Mouse (Mus musculus) erythroblast, embryonic 14.5 days (primary cell): ENCODE measurements at regions not wholly inside any gene's neighbourhood (a gene's known extent, or its start where the extent isn't known, plus 50 kb on each side); places are given as distances from the start of the nearest gene placed in this dataset.

Source experiments
- H3K27me3 ChIP-seq: 2 replicates; pipeline ENCODE4 v1.6.1; 2012; ENCODE audit warnings: inconsistent platforms; ENCODE audit not compliant: control insufficient read depth
- H3K36me3 ChIP-seq: 2 replicates; pipeline ENCODE4 v1.6.1; 2012; ENCODE audit warnings: mild to moderate bottlenecking, inconsistent platforms; ENCODE audit not compliant: control insufficient read depth
- H3K4me1 ChIP-seq: 2 replicates; pipeline ENCODE4 v1.6.1; 2012; ENCODE audit warnings: inconsistent platforms; ENCODE audit not compliant: control insufficient read depth
- H3K4me3 ChIP-seq: replicated peaks from 2 replicates; pipeline ENCODE3; 2012; ENCODE audit warnings: moderate library complexity, mild to moderate bottlenecking, inconsistent platforms
- H3K9me3 ChIP-seq: 2 replicates; pipeline ENCODE4 v1.6.1; 2012; ENCODE audit warnings: low read length, inconsistent platforms, mixed read lengths; ENCODE audit not compliant: control insufficient read depth
- GATA1 ChIP-seq: IDR thresholded peaks from 2 replicates; pipeline ENCODE4 v1.6.1; 2012; ENCODE audit warnings: low read length, inconsistent platforms, mixed read lengths
- TAL1 ChIP-seq: IDR thresholded peaks from 3 replicates; pipeline ENCODE4 v1.6.1; 2012; ENCODE audit warnings: low read length, inconsistent platforms, mixed read lengths

- Histone ChIP-seq H3K9me3 (no peaks in the 10 kb centered on the region), H3K36me3 (peaks cover 4% of the 10 kb centered on the region), H3K4me3 (no peak overlapping the region), H3K27me3 (no peaks in the 10 kb centered on the region), H3K4me1 (no peaks in the 10 kb centered on the region)
- TF ChIP-seq TAL1 (no peak), GATA1 (no peak)
Measured at GRCm38 (mm10) chr6:31056786-31057566, 98.1 kb upstream of the Klf14 start.

- TF ChIP-seq GATA1: no peak
- no peak for TF ChIP-seq TAL1
- peaks cover 8% of the 10 kb centered on the region for H3K36me3 ChIP-seq
Measured at GRCm38 (mm10) chr6:31058299-31058698, 99.4 kb upstream of the Klf14 start.

GRCm38 (mm10) chr6:31058961-31059360 lies 100.1 kb upstream of the Klf14 start:
- Histone ChIP-seq H3K36me3 (peaks cover 8% of the 10 kb centered on the region), H3K4me3 (no peak overlapping the region), H3K4me1 (no peaks in the 10 kb centered on the region), H3K9me3 (no peaks in the 10 kb centered on the region), H3K27me3 (no peaks in the 10 kb centered on the region)
- TF ChIP-seq TAL1: no peak
- no peak for TF ChIP-seq GATA1

More at GRCm38 (mm10) chr6:31058299-31058698, 99.4 kb upstream of the Klf14 start:
- Histone ChIP-seq H3K9me3 (no peaks in the 10 kb centered on the region), H3K4me3 (no peak overlapping the region), H3K4me1 (no peaks in the 10 kb centered on the region), H3K27me3 (no peaks in the 10 kb centered on the region)

- Histone ChIP-seq H3K4me1 (no peaks in the 10 kb centered on the region), H3K27me3 (no peaks in the 10 kb centered on the region), H3K9me3 (no peaks in the 10 kb centered on the region), H3K36me3 (peaks cover 14% of the 10 kb centered on the region), H3K4me3 (no peak overlapping the region)
- TF ChIP-seq TAL1 (no peak), GATA1 (no peak)
Measured at GRCm38 (mm10) chr6:31061813-31062212, 102.9 kb upstream of the Klf14 start.

- no peak overlapping the region for H3K4me3 ChIP-seq
- TF ChIP-seq GATA1: no peak
- no peak for TF ChIP-seq TAL1
- H3K9me3 ChIP-seq: no peaks in the 10 kb centered on the region
- H3K4me1 ChIP-seq: no peaks in the 10 kb centered on the region
- H3K27me3 ChIP-seq: no peaks in the 10 kb centered on the region
- H3K36me3 ChIP-seq: peaks cover 17% of the 10 kb centered on the region
Measured at GRCm38 (mm10) chr6:31065419-31065818, 106.5 kb upstream of the Klf14 start.

- TF ChIP-seq GATA1: no peak
- TF ChIP-seq TAL1: no peak
- H3K27me3 ChIP-seq: no peaks in the 10 kb centered on the region
- no peaks in the 10 kb centered on the region for H3K4me1 ChIP-seq
- H3K4me3 ChIP-seq: no peak overlapping the region
- H3K9me3 ChIP-seq: no peaks in the 10 kb centered on the region
- H3K36me3 ChIP-seq: peaks cover 15% of the 10 kb centered on the region
Measured at GRCm38 (mm10) chr6:31066861-31067260, 108.0 kb upstream of the Klf14 start.

GRCm38 (mm10) chr6:31067453-31067852 lies 108.6 kb upstream of the Klf14 start:
- Histone ChIP-seq H3K4me3 (no peak overlapping the region), H3K4me1 (no peaks in the 10 kb centered on the region), H3K27me3 (no peaks in the 10 kb centered on the region), H3K36me3 (peaks cover 11% of the 10 kb centered on the region), H3K9me3 (no peaks in the 10 kb centered on the region)
- TF ChIP-seq TAL1: no peak
- no peak for TF ChIP-seq GATA1

- H3K36me3 ChIP-seq: peaks cover 11% of the 10 kb centered on the region
- H3K4me3 ChIP-seq: no peak overlapping the region
- H3K9me3 ChIP-seq: no peaks in the 10 kb centered on the region
- no peak for TF ChIP-seq GATA1
- TF ChIP-seq TAL1: 0 out of 3 replicates have a peak, but pooled peaks have one; percentile 12
- H3K4me1 ChIP-seq: no peaks in the 10 kb centered on the region
- no peaks in the 10 kb centered on the region for H3K27me3 ChIP-seq
Measured at GRCm38 (mm10) chr6:31069243-31069642, 110.4 kb upstream of the Klf14 start.

- TF ChIP-seq TAL1: no peak
- TF ChIP-seq GATA1: no peak
- Histone ChIP-seq H3K4me1 (no peaks in the 10 kb centered on the region), H3K27me3 (no peaks in the 10 kb centered on the region), H3K4me3 (no peak overlapping the region), H3K36me3 (peaks cover 10% of the 10 kb centered on the region), H3K9me3 (no peaks in the 10 kb centered on the region)
Measured at GRCm38 (mm10) chr6:31070537-31070936, 111.7 kb upstream of the Klf14 start.
